ENCODE assay signal across 22 mouse cellular contexts in genomic region chr2:5454830-5455229, GRCm38 (mm10).
DNase-seq lines count a peak whose midpoint lies in the region; ATAC-seq and TF ChIP-seq lines count a peak whose summit lies in the region.
"Had no signal": no experiment of that assay in that cellular context is flagged by ENCODE, and none has a peak within 500 bp of the region (broad histone marks: within the 10 kb centered on the region; RNA-seq: fewer than 3 reads in every experiment).

No protein-coding gene starts in this region.

- no peak overlapping the region for H3K4me3 ChIP-seq in kidney, postnatal 0 days (replicated peaks; ENCODE audit: low read depth, low read length)
- H3K4me3 ChIP-seq in kidney, embryonic 16.5 days (ENCODE audit: low read length), result no peak overlapping the region
- H3K4me3 ChIP-seq in lung, embryonic 14.5 days (ENCODE audit: low read depth, low read length), result no peak overlapping the region
- H3K4me3 ChIP-seq in lung, adult 2 months (replicated peaks; ENCODE audit: extremely low read depth, low read depth, low read length), result no peak overlapping the region
- H3K4me3 ChIP-seq in stomach, embryonic 14.5 days (ENCODE audit: low read depth, low read length), result no peak overlapping the region
- no peak overlapping the region for H3K4me3 ChIP-seq in hindbrain, embryonic 11.5 days (ENCODE audit: low read depth, low read length)
- H3K4me3 ChIP-seq: heart, embryonic 10.5 days; hindbrain, embryonic 10.5 days; limb, embryonic 13.5 days; liver, embryonic 12.5 days had no signal

- no peak for ATAC-seq in kidney, postnatal 0 days (replicated peaks; ENCODE audit: low FRiP score, low read depth)
- no peak for ATAC-seq in kidney, embryonic 16.5 days (ENCODE audit: low FRiP score, low TSS enrichment)
- ATAC-seq in lung, embryonic 14.5 days (ENCODE audit: insufficient read depth), result peak; percentile 48
- peak; percentile 34; the same call in 1 of the 2 replicates for ATAC-seq in stomach, embryonic 14.5 days (ENCODE audit: insufficient number of reproducible peaks, insufficient read depth, low FRiP score, low read depth)
- ATAC-seq in hindbrain, embryonic 11.5 days (ENCODE audit: low FRiP score), result no peak
- ATAC-seq: activated CD4-positive, CD25-positive, alpha-beta regulatory T cell, adult 4 months; hindbrain, postnatal 0 days; liver, embryonic 12.5 days; midbrain, embryonic 16.5 days had no signal

- 62% methylated on average over 9 of the region's 9 CpGs for WGBS in kidney, postnatal 0 days
- 61% methylated on average over 9 of the region's 9 CpGs for WGBS in kidney, embryonic 16.5 days
- 37% methylated on average over 9 of the region's 9 CpGs for WGBS in lung, embryonic 14.5 days
- WGBS in lung, adult 2 months, result 53% methylated on average over 9 of the region's 9 CpGs
- WGBS in stomach, embryonic 14.5 days, result 30% methylated on average over 9 of the region's 9 CpGs
- 82% methylated on average over 9 of the region's 9 CpGs for WGBS in hindbrain, embryonic 11.5 days

- no peak for TF ChIP-seq POLR2A in lung, adult 2 months (IDR thresholded peaks at IDR 0.05; ENCODE audit: borderline replicate concordance, extremely low read depth, low read depth, low read length)

- DNase-seq in kidney, postnatal 0 days (ENCODE audit: low spot score), result peak; percentile 47
- peak; percentile 55 for DNase-seq in lung, embryonic 14.5 days
- DNase-seq in lung, adult 2 months, result no peak
- peak; percentile 47 for DNase-seq in lung, postnatal 10 days
- DNase-seq in gastrocnemius, adult 8-10 months (ENCODE audit: low spot score in 2 of 2), result no peak
- DNase-seq in hindbrain, embryonic 11.5 days (ENCODE audit: low spot score), result no peak
- DNase-seq: adrenal gland, adult 8-10 months; cerebellum, adult 11-12 months; cerebellum, postnatal 10 days; gastrocnemius, postnatal 10 days; right cerebral cortex, adult 18-20 months; right cerebral cortex, postnatal 4 days; thymus, postnatal 14 days had no signal

- H3K36me3 ChIP-seq in kidney, postnatal 0 days (ENCODE audit: insufficient read depth, low read length), result no peaks in the 10 kb centered on the region
- no peaks in the 10 kb centered on the region for H3K36me3 ChIP-seq in kidney, embryonic 16.5 days (ENCODE audit: insufficient read depth, low read length)
- no peaks in the 10 kb centered on the region for H3K36me3 ChIP-seq in lung, embryonic 14.5 days (ENCODE audit: insufficient read depth)
- no peaks in the 10 kb centered on the region for H3K36me3 ChIP-seq in stomach, embryonic 14.5 days (ENCODE audit: control insufficient read depth, insufficient read depth, low read length)
- H3K36me3 ChIP-seq in hindbrain, embryonic 11.5 days (ENCODE audit: control insufficient read depth, insufficient read depth, low read length), result no peaks in the 10 kb centered on the region
- H3K36me3 ChIP-seq: heart, embryonic 10.5 days; hindbrain, embryonic 10.5 days; limb, embryonic 13.5 days; liver, embryonic 12.5 days had no signal

- H3K27me3 ChIP-seq in kidney, postnatal 0 days (ENCODE audit: insufficient read depth, low read length), result no peaks in the 10 kb centered on the region
- no peaks in the 10 kb centered on the region for H3K27me3 ChIP-seq in kidney, embryonic 16.5 days (ENCODE audit: insufficient read depth, low read length)
- H3K27me3 ChIP-seq in lung, embryonic 14.5 days (ENCODE audit: insufficient read depth, low read length), result no peaks in the 10 kb centered on the region
- no peaks in the 10 kb centered on the region for H3K27me3 ChIP-seq in stomach, embryonic 14.5 days (ENCODE audit: control insufficient read depth, insufficient read depth, low read length)
- no peaks in the 10 kb centered on the region for H3K27me3 ChIP-seq in hindbrain, embryonic 11.5 days (ENCODE audit: control insufficient read depth, insufficient read depth, low read length)
- H3K27me3 ChIP-seq: limb, embryonic 13.5 days; liver, embryonic 12.5 days had no signal

- no peak overlapping the region for H3K9ac ChIP-seq in kidney, postnatal 0 days (ENCODE audit: low read depth, low read length)
- no peak overlapping the region for H3K9ac ChIP-seq in kidney, embryonic 16.5 days (replicated peaks; ENCODE audit: low read length)
- no peak overlapping the region for H3K9ac ChIP-seq in lung, embryonic 14.5 days
- H3K9ac ChIP-seq in stomach, embryonic 14.5 days (replicated peaks; ENCODE audit: low read depth, low read length), result no peak overlapping the region
- no peak overlapping the region for H3K9ac ChIP-seq in hindbrain, embryonic 11.5 days (ENCODE audit: low read depth, low read length)
- H3K9ac ChIP-seq: limb, embryonic 13.5 days; liver, embryonic 12.5 days had no signal

- no peak overlapping the region for H3K27ac ChIP-seq in kidney, postnatal 0 days
- H3K27ac ChIP-seq in kidney, embryonic 16.5 days (ENCODE audit: low read length), result no peak overlapping the region
- H3K27ac ChIP-seq in lung, embryonic 14.5 days (ENCODE audit: low read depth), result no peak overlapping the region
- H3K27ac ChIP-seq in stomach, embryonic 14.5 days (ENCODE audit: low read length), result peak overlapping the region; percentile 46; the same call in 1 of the 2 replicates
- no peak overlapping the region for H3K27ac ChIP-seq in hindbrain, embryonic 11.5 days (ENCODE audit: low read depth, low read length)
- H3K27ac ChIP-seq: heart, embryonic 10.5 days; hindbrain, embryonic 10.5 days; hindbrain, postnatal 0 days; limb, embryonic 13.5 days; liver, embryonic 12.5 days had no signal

- no peaks in the 10 kb centered on the region for H3K4me1 ChIP-seq in kidney, postnatal 0 days (replicated peaks; ENCODE audit: insufficient read depth, low read length)
- no peaks in the 10 kb centered on the region for H3K4me1 ChIP-seq in kidney, embryonic 16.5 days (ENCODE audit: insufficient read depth, low read length)
- 0 out of 2 replicates have a peak, but pooled peaks cover 3% of the 10 kb centered on the region for H3K4me1 ChIP-seq in lung, embryonic 14.5 days (ENCODE audit: insufficient read depth)
- no peaks in the 10 kb centered on the region for H3K4me1 ChIP-seq in lung, adult 2 months (ENCODE audit: control insufficient read depth, insufficient read depth, low read length)
- peaks cover 38% of the 10 kb centered on the region for H3K4me1 ChIP-seq in stomach, embryonic 14.5 days (ENCODE audit: control insufficient read depth, insufficient read depth, low read length)
- no peaks in the 10 kb centered on the region for H3K4me1 ChIP-seq in hindbrain, embryonic 11.5 days (replicated peaks; ENCODE audit: control insufficient read depth, insufficient read depth, low read length)
- H3K4me1 ChIP-seq: hindbrain, embryonic 10.5 days had no signal

- H3K4me2 ChIP-seq in kidney, postnatal 0 days (ENCODE audit: low read length), result no peak overlapping the region
- no peak overlapping the region for H3K4me2 ChIP-seq in kidney, embryonic 16.5 days (replicated peaks; ENCODE audit: low read depth, low read length)
- no peak overlapping the region for H3K4me2 ChIP-seq in lung, embryonic 14.5 days
- no peak overlapping the region for H3K4me2 ChIP-seq in stomach, embryonic 14.5 days (replicated peaks; ENCODE audit: low read depth, low read length)
- H3K4me2 ChIP-seq in hindbrain, embryonic 11.5 days (replicated peaks; ENCODE audit: low read depth, low read length), result no peak overlapping the region
- H3K4me2 ChIP-seq: limb, embryonic 13.5 days; liver, embryonic 12.5 days had no signal

- no peak for TF ChIP-seq CTCF in kidney, postnatal 0 days (IDR thresholded peaks at IDR 0.05; ENCODE audit: low read depth)
- no peak for TF ChIP-seq CTCF in lung, embryonic 14.5 days (IDR thresholded peaks at IDR 0.05; ENCODE audit: low read depth)
- no peak for TF ChIP-seq CTCF in lung, adult 2 months (IDR thresholded peaks at IDR 0.05; ENCODE audit: insufficient read depth, low read length)

- no peaks in the 10 kb centered on the region for H3K9me3 ChIP-seq in kidney, postnatal 0 days (replicated peaks; ENCODE audit: low read length)
- H3K9me3 ChIP-seq in kidney, embryonic 16.5 days (ENCODE audit: low read length), result no peaks in the 10 kb centered on the region
- H3K9me3 ChIP-seq in lung, embryonic 14.5 days (ENCODE audit: low read depth, low read length), result no peaks in the 10 kb centered on the region
- no peaks in the 10 kb centered on the region for H3K9me3 ChIP-seq in stomach, embryonic 14.5 days (ENCODE audit: control insufficient read depth, low read depth, low read length)
- no peaks in the 10 kb centered on the region for H3K9me3 ChIP-seq in hindbrain, embryonic 11.5 days (ENCODE audit: control insufficient read depth, low read length)
- H3K9me3 ChIP-seq: heart, embryonic 10.5 days; hindbrain, embryonic 10.5 days; limb, embryonic 13.5 days; liver, embryonic 12.5 days had no signal

Comparison
In these comparisons a context has a peak if more than half of its experiments do, and no peak if none do; other contexts are left out.
1. DNase-seq: peak in kidney, postnatal 0 days (single experiment), lung, embryonic 14.5 days (single experiment) and lung, postnatal 10 days (single experiment); none in lung, adult 2 months (single experiment), gastrocnemius, adult 8-10 months (0 of 2) and hindbrain, embryonic 11.5 days (single experiment).
2. ATAC-seq: peak in lung, embryonic 14.5 days (single experiment) and stomach, embryonic 14.5 days (single experiment); none in kidney, postnatal 0 days (single experiment), kidney, embryonic 16.5 days (single experiment) and hindbrain, embryonic 11.5 days (single experiment).